Mouse (Mus musculus) G1E (cell line): ENCODE results near the gene Sntb2. TPM values are rescaled to one million over a fixed set of nuclear protein-coding genes. Genes with fewer than 3 reads are reported as not detected.

Experiments
- ATAC-seq: 2 replicates; pipeline ENCODE4 v1.8.0; 2016; ENCODE audit warnings: mild to moderate bottlenecking; ENCODE audit not compliant: insufficient number of reproducible peaks, poor library complexity, low FRiP score, severe bottlenecking; ENCODE audit errors: extremely low read depth
- DNase-seq: peaks from one replicate; pipeline ENCODE4 v3.0.0; 2012; ENCODE audit warnings: low spot score
- H3K27me3 ChIP-seq: 2 replicates; pipeline ENCODE4 v1.6.1; 2012; ENCODE audit warnings: mild to moderate bottlenecking, low read length, inconsistent platforms; ENCODE audit not compliant: insufficient read depth
- H3K36me3 ChIP-seq: replicated peaks from 2 replicates; pipeline ENCODE3; 2012; ENCODE audit warnings: mild to moderate bottlenecking, inconsistent platforms
- H3K4me1 ChIP-seq: 2 replicates; pipeline ENCODE4 v1.6.1; 2012; ENCODE audit warnings: low read depth, low read length, inconsistent platforms, mixed read lengths; ENCODE audit not compliant: insufficient read depth
- H3K4me3 ChIP-seq: 2 replicates; pipeline ENCODE4 v1.5.1; 2012; ENCODE audit warnings: low read depth, mild to moderate bottlenecking, inconsistent platforms, low read length, moderate library complexity, mixed read lengths
- H3K9me3 ChIP-seq: replicated peaks from 2 replicates; pipeline ENCODE4 v1.6.1; 2012; ENCODE audit warnings: inconsistent platforms
- CTCF ChIP-seq: IDR thresholded peaks from 2 replicates; pipeline ENCODE4 v1.5.1; 2012; ENCODE audit warnings: low read depth, low read length, inconsistent platforms, mixed read lengths
- GATA1 ChIP-seq: IDR thresholded peaks from 2 replicates; pipeline ENCODE4 v1.6.1; 2012; ENCODE audit warnings: borderline replicate concordance, low read length, inconsistent platforms, mixed read lengths
- GATA2 ChIP-seq: IDR thresholded peaks from 2 replicates; pipeline ENCODE4 v1.6.1; 2012; ENCODE audit warnings: low read depth, low read length, inconsistent platforms, borderline replicate concordance
- POLR2AphosphoS5 ChIP-seq: IDR thresholded peaks from 2 replicates; pipeline ENCODE4 v1.6.1; 2012; ENCODE audit warnings: low read depth, low read length, inconsistent platforms; ENCODE audit not compliant: insufficient replicate concordance
- TAL1 ChIP-seq: conservative IDR thresholded peaks from 2 replicates; pipeline ENCODE4 v1.6.1; 2012; ENCODE audit warnings: low read depth, low read length, inconsistent platforms, mixed read lengths
- polyA plus RNA-seq: library from polyadenylated mRNA; stranded (reverse); fragments of >175 nt; gene quantifications from 2 replicates; pipeline ENCODE4 v1.2.3, GENCODE M21; 2012
- total RNA-seq, 2 experiments: library from RNA; stranded (forward) in 1 of 2; stranded (reverse) in 1 of 2; fragments of 200-1000 nt in 1 of 2; fragments of >200 nt in 1 of 2; fragmentation: Nextera tagmentation in 1 of 2; gene quantifications; 2 replicates each; pipeline ENCODE4 v1.2.3; 2014 to 2017

Sntb2 gene
- total and polyA plus RNA-seq, 3 experiments = 6.5 to 9.4 (median 8.1) TPM

- DNase-seq (no peak), ATAC-seq (no peak)
- no peaks in the 10 kb centered on the region for H3K4me1 ChIP-seq
- no peak overlapping the region for H3K4me3 ChIP-seq
- TF ChIP-seq GATA1 (no peak), TAL1 (no peak), GATA2 (no peak), POLR2AphosphoS5 (no peak), CTCF (no peak)
- no peaks in the 10 kb centered on the region for H3K27me3 ChIP-seq
- no peaks in the 10 kb centered on the region for H3K9me3 ChIP-seq
- H3K36me3 ChIP-seq = peaks cover 7% of the 10 kb centered on the region
These were observed 16.2 kb downstream of the Sntb2 start for GRCm38 (mm10) chr8:106951707-106952106.

DNA sequence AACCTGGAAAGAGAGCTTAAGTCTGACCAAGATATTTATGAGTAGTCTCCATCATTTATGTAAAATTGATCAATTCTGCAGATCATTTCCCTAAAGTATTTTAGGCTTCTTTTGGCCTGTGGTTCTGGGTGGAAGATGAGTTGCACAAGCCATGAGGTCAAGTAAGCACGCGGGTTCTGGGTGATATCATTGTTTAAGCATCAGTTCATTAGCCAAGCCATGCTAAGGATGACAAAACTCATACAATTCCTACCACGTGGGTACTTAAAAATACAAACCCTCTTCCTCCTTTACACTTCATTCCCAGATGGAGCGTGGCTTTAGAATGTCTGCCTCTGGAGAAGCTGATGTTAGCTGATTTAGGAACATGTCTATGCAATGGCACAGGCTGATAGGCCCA, 18.0 kb downstream of the Sntb2 start:
- ATAC-seq (no peak), DNase-seq (no peak)
- TF ChIP-seq POLR2AphosphoS5 (no peak), GATA2 (no peak), CTCF (no peak), TAL1 (no peak), GATA1 (no peak)
- Histone ChIP-seq H3K9me3 (no peaks in the 10 kb centered on the region), H3K4me3 (no peak overlapping the region), H3K27me3 (no peaks in the 10 kb centered on the region), H3K4me1 (no peaks in the 10 kb centered on the region), H3K36me3 (peaks cover 9% of the 10 kb centered on the region)

DNA sequence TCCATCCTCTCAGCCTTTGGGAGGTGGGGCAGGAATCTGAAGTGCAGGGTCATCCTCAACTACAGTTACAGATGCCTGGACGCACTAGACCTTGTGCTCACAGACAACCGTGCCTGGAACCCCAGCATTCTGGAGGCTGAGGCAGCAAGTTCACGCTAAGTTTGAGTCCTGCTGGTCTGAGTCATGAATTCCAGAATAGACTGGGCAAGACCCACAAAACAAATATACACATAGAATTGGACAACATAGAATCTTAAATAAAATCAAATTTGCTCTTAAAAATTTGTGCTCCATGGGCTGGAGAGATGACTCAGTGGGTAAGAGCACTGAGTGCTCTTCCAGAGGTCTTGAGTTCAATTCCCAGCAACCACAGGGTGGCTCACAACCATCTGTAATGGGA, 21.5 kb downstream of the Sntb2 start:
- TF ChIP-seq TAL1 (no peak), POLR2AphosphoS5 (no peak), GATA2 (no peak), GATA1 (no peak), CTCF (no peak)
- no peaks in the 10 kb centered on the region for H3K4me1 ChIP-seq

DNA sequence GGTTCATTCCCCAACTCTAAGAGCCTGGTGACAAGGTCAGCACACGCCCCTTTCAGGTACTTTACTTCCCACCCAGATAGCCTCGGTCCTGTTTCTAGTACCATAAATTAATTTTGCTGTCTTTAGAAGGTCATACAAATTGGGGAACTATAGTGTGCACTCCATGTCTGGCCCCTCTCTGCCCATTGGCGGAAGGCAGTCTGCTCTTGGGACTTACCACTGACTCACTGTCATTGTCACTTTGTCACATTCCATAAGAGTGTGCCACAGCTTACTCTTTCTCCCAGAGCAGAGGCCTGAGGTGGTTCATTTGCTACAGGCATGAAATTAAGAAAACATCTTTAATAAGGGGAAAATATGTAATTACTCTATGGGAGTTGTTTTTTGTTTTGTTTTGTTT, 22.7 kb downstream of the Sntb2 start:
- DNase-seq (no peak), ATAC-seq (no peak)
- Histone ChIP-seq H3K36me3 (peaks cover 2% of the 10 kb centered on the region), H3K4me1 (no peaks in the 10 kb centered on the region), H3K9me3 (peaks cover 2% of the 10 kb centered on the region; the same call in 1 of the 2 replicates), H3K27me3 (no peaks in the 10 kb centered on the region), H3K4me3 (no peak overlapping the region)
- no peak for TF ChIP-seq POLR2AphosphoS5
- TF ChIP-seq GATA1 = no peak
- TF ChIP-seq GATA2 = no peak
- TF ChIP-seq CTCF = no peak
- no peak for TF ChIP-seq TAL1

More for the DNA sequence above, 21.5 kb downstream of the Sntb2 start:
- H3K27me3 ChIP-seq = no peaks in the 10 kb centered on the region
- no peak for DNase-seq
- H3K4me3 ChIP-seq = no peak overlapping the region
- no peak for ATAC-seq
- peaks cover 2% of the 10 kb centered on the region; the same call in 1 of the 2 replicates for H3K9me3 ChIP-seq
- peaks cover 2% of the 10 kb centered on the region for H3K36me3 ChIP-seq

GRCm38 (mm10) chr8:106959626-106960025, 24.1 kb downstream of the Sntb2 start:
- Histone ChIP-seq H3K27me3 (no peaks in the 10 kb centered on the region), H3K4me3 (no peak overlapping the region), H3K36me3 (peaks cover 2% of the 10 kb centered on the region), H3K4me1 (peaks cover 10% of the 10 kb centered on the region), H3K9me3 (peaks cover 2% of the 10 kb centered on the region; the same call in 1 of the 2 replicates)
- no peak for DNase-seq
- no peak for ATAC-seq
- TF ChIP-seq GATA2 (no peak), TAL1 (no peak), CTCF (no peak), GATA1 (no peak), POLR2AphosphoS5 (no peak)

- Histone ChIP-seq H3K9me3 (peaks cover 2% of the 10 kb centered on the region; the same call in 1 of the 2 replicates), H3K27me3 (no peaks in the 10 kb centered on the region), H3K36me3 (no peaks in the 10 kb centered on the region), H3K4me1 (peaks cover 21% of the 10 kb centered on the region), H3K4me3 (no peak overlapping the region)
- TF ChIP-seq CTCF (no peak), TAL1 (no peak), GATA1 (no peak), POLR2AphosphoS5 (no peak), GATA2 (no peak)
- DNase-seq (no peak), ATAC-seq (no peak)
These were observed 26.8 kb downstream of the Sntb2 start for GRCm38 (mm10) chr8:106962322-106962721.

DNA sequence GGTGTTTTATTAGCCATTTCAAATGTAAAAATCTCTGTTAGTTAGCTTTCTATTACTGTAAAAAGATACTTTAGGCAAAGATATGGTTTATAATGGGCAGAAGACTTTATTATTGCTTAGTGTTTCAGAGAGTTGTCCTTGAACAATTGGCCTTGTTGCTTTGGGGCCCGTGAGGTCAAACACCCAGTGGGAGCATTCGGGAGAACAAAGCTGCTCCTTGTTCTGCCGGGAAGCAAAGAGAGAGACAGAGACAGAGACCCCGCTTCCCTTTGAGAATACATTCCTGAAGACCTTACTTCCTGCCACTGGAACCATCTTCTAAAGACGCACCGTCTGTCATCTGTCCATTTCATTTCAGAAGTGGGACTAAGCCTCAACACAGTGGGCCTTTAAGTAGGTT, 27.8 kb downstream of the Sntb2 start:
- TF ChIP-seq POLR2AphosphoS5 = no peak
- Histone ChIP-seq H3K27me3 (no peaks in the 10 kb centered on the region), H3K4me1 (peaks cover 21% of the 10 kb centered on the region), H3K36me3 (no peaks in the 10 kb centered on the region), H3K4me3 (no peak overlapping the region), H3K9me3 (peaks cover 2% of the 10 kb centered on the region; the same call in 1 of the 2 replicates)
- DNase-seq (no peak), ATAC-seq (no peak)
